14 mouse cellular contexts compared by ENCODE assay signal in the genomic region with DNA sequence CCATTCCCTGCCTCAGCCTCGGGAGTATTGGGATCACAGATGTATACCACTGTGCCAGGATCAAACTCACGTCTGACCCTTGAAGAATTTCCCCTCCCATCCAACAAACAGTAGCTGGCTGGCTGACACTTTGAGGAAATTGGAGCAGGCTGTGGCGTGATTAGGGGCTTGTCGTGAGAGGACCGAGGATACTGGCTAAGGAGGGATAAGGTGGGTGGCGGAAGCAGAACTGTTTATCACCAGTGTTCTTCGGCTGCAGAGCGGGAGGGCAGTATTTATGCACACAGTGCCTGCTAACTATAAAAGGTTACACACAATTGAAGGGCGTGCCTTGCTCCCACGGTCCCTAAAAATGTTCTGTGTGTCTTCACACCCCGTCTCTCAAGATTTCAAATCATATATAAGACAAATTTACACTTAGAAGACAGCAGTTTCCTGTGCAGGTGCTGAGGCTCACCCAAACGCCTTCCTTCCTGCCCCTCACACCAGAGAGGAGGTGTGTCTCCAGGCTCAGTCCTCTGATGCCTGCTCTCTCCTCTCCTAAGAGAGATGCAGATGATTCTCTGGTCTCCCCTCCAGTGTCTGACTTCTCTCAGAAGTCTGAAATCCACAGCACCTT. TPM values are rescaled to one million over a fixed set of nuclear protein-coding genes. Genes with fewer than 3 reads are reported as not detected.
A peak's percentile ranks its signal among the peaks of the same experiment; 100 is the strongest.
DNase-seq lines count a peak whose midpoint lies in the region; ATAC-seq and TF ChIP-seq lines count a peak whose summit lies in the region.
"Had no signal": no experiment of that assay in that cellular context is flagged by ENCODE, and none has a peak within 500 bp of the region (broad histone marks: within the 10 kb centered on the region; RNA-seq: fewer than 3 reads in every experiment).

No protein-coding gene starts in this region.

- H3K4me2 ChIP-seq in heart, embryonic 16.5 days (ENCODE audit: low read depth, low read length), result peak overlapping the region; percentile 24
- H3K4me2 ChIP-seq: hindbrain, embryonic 14.5 days; limb, embryonic 13.5 days had no signal

- no peaks in the 10 kb centered on the region for H3K36me3 ChIP-seq in heart, embryonic 16.5 days (ENCODE audit: control insufficient read depth, insufficient read depth)
- peaks cover 0 to 8% of the 10 kb centered on the region in 2 experiments; a peak in 2 of 4 replicates for H3K36me3 ChIP-seq in MEL (ENCODE audit: control insufficient read depth in 1 of 2, insufficient read depth in 2 of 2, low read length in 2 of 2)
- H3K36me3 ChIP-seq: forebrain, embryonic 10.5 days; limb, embryonic 13.5 days had no signal

- peak; percentile 65 to 83 for TF ChIP-seq EP300 in MEL (IDR thresholded peaks at IDR 0.05; ENCODE audit: low read depth in 1 of 2, low read length in 2 of 2)

- intact Hi-C loops in left cerebral cortex, adult 2 months (cut with DNase I), result no loop called here
- intact Hi-C loops in left cerebral cortex, postnatal 36 days (cut with DNase I), result no loop called here

- 30% methylated on average over 12 of the region's 12 CpGs for WGBS in heart, embryonic 16.5 days
- 43% methylated on average over 12 of the region's 12 CpGs for WGBS in olfactory bulb, adult 2 months

- H3K79me2 ChIP-seq in MEL (ENCODE audit: control insufficient read depth, insufficient read depth, low read length, poor library complexity), result no peaks in the 10 kb centered on the region

- no peak for TF ChIP-seq RAD21 in MEL (IDR thresholded peaks at IDR 0.05; ENCODE audit: low read depth, low read length)

- H3K27ac ChIP-seq in heart, embryonic 16.5 days (ENCODE audit: low read length), result peak overlapping the region; percentile 82
- H3K27ac ChIP-seq in MEL (ENCODE audit: control insufficient read depth, low read depth, low read length), result no peak overlapping the region
- peak overlapping the region; percentile 21 for H3K27ac ChIP-seq in olfactory bulb, adult 2 months (ENCODE audit: insufficient read depth, low read depth, low read length)
- H3K27ac ChIP-seq in left cerebral cortex, adult 2 months, result no peak overlapping the region
- H3K27ac ChIP-seq: forebrain, embryonic 10.5 days; hindbrain, embryonic 14.5 days; limb, embryonic 13.5 days had no signal

- no peak; a peak in 1 of 4 replicates for TF ChIP-seq POLR2A in MEL (IDR thresholded peaks at IDR 0.05; ENCODE audit: control insufficient read depth in 1 of 2, insufficient read depth in 1 of 2, low read depth in 1 of 2, low read length in 2 of 2, poor library complexity in 1 of 2)
- TF ChIP-seq POLR2A in olfactory bulb, adult 2 months (IDR thresholded peaks at IDR 0.05; ENCODE audit: insufficient read depth, low read depth, low read length), result no peak

- no peak for TF ChIP-seq CTCF in MEL (IDR thresholded peaks at IDR 0.05 in 2 of 3, conservative IDR thresholded peaks at IDR 0.05 in 1 of 3; ENCODE audit: control insufficient read depth in 1 of 3, insufficient read depth in 1 of 3, low read depth in 2 of 3, low read length in 3 of 3, poor library complexity in 1 of 3, severe bottlenecking in 1 of 3)
- TF ChIP-seq CTCF in olfactory bulb, adult 2 months (IDR thresholded peaks at IDR 0.05; ENCODE audit: insufficient read depth, low read depth, low read length), result no peak
- no peak for TF ChIP-seq CTCF in left cerebral cortex, adult 2 months (IDR thresholded peaks at IDR 0.05)

- no peaks in the 10 kb centered on the region for H3K9me3 ChIP-seq in heart, embryonic 16.5 days (replicated peaks; ENCODE audit: control insufficient read depth, low read length)
- no peaks in the 10 kb centered on the region for H3K9me3 ChIP-seq in MEL (replicated peaks; ENCODE audit: insufficient read depth, low read length)

- no peaks in the 10 kb centered on the region for H3K27me3 ChIP-seq in heart, embryonic 16.5 days (ENCODE audit: control insufficient read depth, insufficient read depth, low read length)
- peaks cover 0 to 5% of the 10 kb centered on the region in 2 experiments; a peak in 3 of 4 replicates for H3K27me3 ChIP-seq in MEL (ENCODE audit: control insufficient read depth in 1 of 2, insufficient read depth in 2 of 2, low read length in 2 of 2)
- H3K27me3 ChIP-seq: limb, embryonic 13.5 days had no signal

- peak; percentile 70 for ATAC-seq in heart, embryonic 16.5 days (replicated peaks; ENCODE audit: extremely low read depth, insufficient read depth, low FRiP score)

- 0 out of 2 replicates have a peak, but pooled peaks cover 2% of the 10 kb centered on the region for H3K4me1 ChIP-seq in heart, embryonic 16.5 days (ENCODE audit: control insufficient read depth, insufficient read depth, low read length)
- H3K4me1 ChIP-seq in MEL (ENCODE audit: control insufficient read depth in 1 of 2, insufficient read depth in 2 of 2, low read length in 2 of 2), result peaks cover 2 to 6% of the 10 kb centered on the region in 2 experiments; a peak in 3 of 4 replicates
- peaks cover 9% of the 10 kb centered on the region for H3K4me1 ChIP-seq in olfactory bulb, adult 2 months (ENCODE audit: control insufficient read depth, insufficient read depth, low read length)
- H3K4me1 ChIP-seq: limb, embryonic 13.5 days had no signal

- no peak overlapping the region for H3K4me3 ChIP-seq in heart, embryonic 16.5 days (ENCODE audit: low read length)
- peak overlapping the region; percentile 4 to 27 for H3K4me3 ChIP-seq in MEL (ENCODE audit: control insufficient read depth in 1 of 2, insufficient read depth in 1 of 2, low read depth in 2 of 2, low read length in 2 of 2)
- H3K4me3 ChIP-seq in olfactory bulb, adult 2 months (ENCODE audit: insufficient read depth, low read depth, low read length), result no peak overlapping the region
- no peak overlapping the region for H3K4me3 ChIP-seq in left cerebral cortex, adult 2 months
- H3K4me3 ChIP-seq: forebrain, embryonic 10.5 days; limb, embryonic 13.5 days; myocyte had no signal

- no peak overlapping the region for H3K9ac ChIP-seq in heart, embryonic 16.5 days (ENCODE audit: low read length)
- peak overlapping the region; percentile 4; the same call in 1 of the 2 replicates for H3K9ac ChIP-seq in MEL (ENCODE audit: control insufficient read depth, low read depth, low read length, poor library complexity, severe bottlenecking)
- H3K9ac ChIP-seq: hindbrain, embryonic 14.5 days; limb, embryonic 13.5 days had no signal

- DNase-seq in heart, postnatal 4 days, result no peak
- DNase-seq in MEL (ENCODE audit: low read depth, low spot score) (peak; percentile 83), liver (peak; percentile 27)
- DNase-seq in ovary, postnatal 10 days (ENCODE audit: low spot score), result no peak
- no peak for DNase-seq in left cerebral cortex, adult 2 months (ENCODE audit: extremely low spot score in 1 of 2, low spot score in 2 of 2)
- no peak for DNase-seq in left cerebral cortex, postnatal 36 days (ENCODE audit: low spot score in 2 of 2)
- DNase-seq: adrenal gland, postnatal 10 days; right cerebral cortex, postnatal 4 days had no signal

RNA-seq across cellular contexts. Expression of a gene that starts 24.5 kb away (rescaled TPM):
- polyA plus RNA-seq in heart, embryonic 16.5 days (2015; fragmentation: Nextera tagmentation; extraction: Ambion mirVana), result 2.8 and 7.2 TPM in 2 replicates
- under 1 TPM in 1 of 2 experiments, not detected in 1; 0.20 TPM for total RNA-seq in heart, postnatal 4 days (2021)
- total RNA-seq in MEL (2012; rRNA removed), result not detected in 2 replicates
- not detected for polyA plus RNA-seq in MEL (2012; ENCODE audit: insufficient read depth in 1 of 2, insufficient read length in 2 of 2, low read depth in 1 of 2, low replicate concordance in 2 of 2, missing spikeins in 1 of 2)
- not detected in 2 replicates for polyA plus RNA-seq in olfactory bulb, adult 2 months (2012; ENCODE audit: insufficient read depth, insufficient read length, low replicate concordance, missing spikeins)
- total RNA-seq in left cerebral cortex, adult 2 months (2021), result under 1 TPM in 1 of 2 experiments, not detected in 1; 0.33 TPM
- total RNA-seq in left cerebral cortex, postnatal 36 days (2021), result under 1 TPM; 0.17 to 0.54 TPM
- total RNA-seq: adrenal gland, postnatal 10 days had no signal
- polyA plus RNA-seq: forebrain, embryonic 10.5 days; hindbrain, embryonic 14.5 days; limb, embryonic 13.5 days; myocyte had no signal

RNA-seq across cellular contexts. Expression of a gene that starts 42.8 kb away (rescaled TPM):
- polyA plus RNA-seq in heart, embryonic 16.5 days (2015; fragmentation: Nextera tagmentation; extraction: Ambion mirVana), result 3.5 and 4.2 TPM in 2 replicates
- total RNA-seq in heart, postnatal 4 days (2021), result 1 to 10 TPM; 2.8 to 3.0 TPM
- not detected in 2 replicates for total RNA-seq in MEL (2012; rRNA removed)
- under 1 TPM in 1 of 2 experiments, not detected in 1; 0.03 TPM for polyA plus RNA-seq in MEL (2012; ENCODE audit: insufficient read depth in 1 of 2, insufficient read length in 2 of 2, low read depth in 1 of 2, low replicate concordance in 2 of 2, missing spikeins in 1 of 2)
- not detected in 2 replicates for polyA plus RNA-seq in olfactory bulb, adult 2 months (2012; ENCODE audit: insufficient read depth, insufficient read length, low replicate concordance, missing spikeins)
- total RNA-seq in left cerebral cortex, adult 2 months (2021), result under 1 TPM; 0.16 to 0.19 TPM
- total RNA-seq in left cerebral cortex, postnatal 36 days (2021), result under 1 TPM; 0.25 to 0.43 TPM

RNA-seq across cellular contexts. Expression of a gene that starts 53.9 kb away (rescaled TPM):
- 0.56 and 1.1 TPM in 2 replicates for polyA plus RNA-seq in heart, embryonic 16.5 days (2015; fragmentation: Nextera tagmentation; extraction: Ambion mirVana)
- total RNA-seq in heart, postnatal 4 days (2021), result under 1 TPM; 0.19 to 0.52 TPM
- total RNA-seq in MEL (2012; rRNA removed), result not detected in 2 replicates
- not detected for polyA plus RNA-seq in MEL (2012; ENCODE audit: insufficient read depth in 1 of 2, insufficient read length in 2 of 2, low read depth in 1 of 2, low replicate concordance in 2 of 2, missing spikeins in 1 of 2)
- not detected in 2 replicates for polyA plus RNA-seq in olfactory bulb, adult 2 months (2012; ENCODE audit: insufficient read depth, insufficient read length, low replicate concordance, missing spikeins)
- not detected for total RNA-seq in left cerebral cortex, adult 2 months (2021)
- total RNA-seq in left cerebral cortex, postnatal 36 days (2021), result under 1 TPM in 1 of 2 experiments, not detected in 1; 0.39 TPM
- polyA plus RNA-seq: myocyte had no signal

RNA-seq across cellular contexts. Expression of a gene that starts 58.3 kb away (rescaled TPM):
- 218 and 227 TPM in 2 replicates for polyA plus RNA-seq in heart, embryonic 16.5 days (2015; fragmentation: Nextera tagmentation; extraction: Ambion mirVana)
- total RNA-seq in heart, postnatal 4 days (2021), result 10 to 100 TPM; 95.8 to 96.1 TPM
- total RNA-seq in MEL (2012; rRNA removed), result 46.8 and 56.2 TPM in 2 replicates
- polyA plus RNA-seq in MEL (2012; ENCODE audit: insufficient read depth in 1 of 2, insufficient read length in 2 of 2, low read depth in 1 of 2, low replicate concordance in 2 of 2, missing spikeins in 1 of 2), result 100 to 1,000 TPM in 1 of 2 experiments, not detected in 1; 179 TPM
- not detected in 2 replicates for polyA plus RNA-seq in olfactory bulb, adult 2 months (2012; ENCODE audit: insufficient read depth, insufficient read length, low replicate concordance, missing spikeins)
- total RNA-seq in left cerebral cortex, adult 2 months (2021), result 100 to 1,000 TPM; 241 to 270 TPM
- 100 to 1,000 TPM; 246 to 287 TPM for total RNA-seq in left cerebral cortex, postnatal 36 days (2021)

RNA-seq across cellular contexts. Expression of a gene that starts 58.3 kb away (rescaled TPM):
- polyA plus RNA-seq in heart, embryonic 16.5 days (2015; fragmentation: Nextera tagmentation; extraction: Ambion mirVana), result 8.2 and 9.0 TPM in 2 replicates
- 1 to 10 TPM; 2.4 to 2.6 TPM for total RNA-seq in heart, postnatal 4 days (2021)
- total RNA-seq in MEL (2012; rRNA removed), result 2.3 and 3.7 TPM in 2 replicates
- 1 to 10 TPM in 1 of 2 experiments, not detected in 1; 4.1 TPM for polyA plus RNA-seq in MEL (2012; ENCODE audit: insufficient read depth in 1 of 2, insufficient read length in 2 of 2, low read depth in 1 of 2, low replicate concordance in 2 of 2, missing spikeins in 1 of 2)
- polyA plus RNA-seq in olfactory bulb, adult 2 months (2012; ENCODE audit: insufficient read depth, insufficient read length, low replicate concordance, missing spikeins), result not detected in 2 replicates
- total RNA-seq in left cerebral cortex, adult 2 months (2021), result 1 to 10 TPM; 4.9 to 5.3 TPM
- total RNA-seq in left cerebral cortex, postnatal 36 days (2021), result 1 to 10 TPM; 5.3 to 6.4 TPM

Comparison
In these comparisons a context has a peak if more than half of its experiments do, and no peak if none do; other contexts are left out.
1. H3K27ac ChIP-seq: peak in heart, embryonic 16.5 days (single experiment) and olfactory bulb, adult 2 months (single experiment); none in MEL (single experiment) and left cerebral cortex, adult 2 months (single experiment).
2. H3K4me3 ChIP-seq: peak in MEL (2 of 2); none in heart, embryonic 16.5 days (single experiment), olfactory bulb, adult 2 months (single experiment) and left cerebral cortex, adult 2 months (single experiment).
3. DNase-seq: peak in MEL (single experiment) and liver (single experiment); none in heart, postnatal 4 days (single experiment), ovary, postnatal 10 days (single experiment), left cerebral cortex, adult 2 months (0 of 2) and left cerebral cortex, postnatal 36 days (0 of 2).